Mouse (Mus musculus) bone marrow macrophage, adult 2 months (primary cell): ENCODE measurements around the gene Erf.

Experiments used
- CTCF ChIP-seq: IDR thresholded peaks from 2 replicates; pipeline ENCODE4 v1.5.1; 2012; ENCODE audit warnings: low read depth, mild to moderate bottlenecking, low read length, moderate library complexity
- POLR2A ChIP-seq: IDR thresholded peaks from 2 replicates; pipeline ENCODE4 v1.6.1; 2012; ENCODE audit warnings: mild to moderate bottlenecking, low read depth, low read length, borderline replicate concordance

- TF ChIP-seq POLR2A, result no peak
- no peak for TF ChIP-seq CTCF
Measured at GRCm38 (mm10) chr7:25238015-25238706, 12.4 kb downstream of the Erf start.
